Mouse (Mus musculus): ENCODE data around the gene Zcchc10.

DNA sequence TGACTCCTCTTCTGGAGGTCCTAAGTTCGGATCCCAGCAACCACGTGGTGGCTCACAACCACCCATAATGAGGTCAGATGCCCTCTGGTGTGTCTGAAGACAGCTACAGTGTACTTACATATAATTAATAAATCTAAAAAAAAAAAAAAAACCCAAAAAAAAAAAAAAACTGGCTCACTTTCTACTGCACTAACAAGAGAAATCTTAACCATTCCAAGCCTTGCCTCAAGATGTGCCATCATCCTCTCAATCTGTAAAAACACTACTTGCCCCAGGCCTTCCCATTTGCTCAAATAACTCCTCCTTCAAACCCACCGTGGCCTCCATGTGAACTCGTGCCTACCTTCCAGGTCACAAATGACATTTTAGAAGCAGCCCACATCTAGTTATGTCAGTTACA is 27.6 kb upstream of the Zcchc10 start:
- TF ChIP-seq CTCF (conservative IDR thresholded peaks at IDR 0.05; ENCODE audit: low read length) (no peak), POU5F1 (IDR thresholded peaks at IDR 0.05; ENCODE audit: borderline replicate concordance, low read length) (no peak), NANOG (IDR thresholded peaks at IDR 0.05; ENCODE audit: borderline replicate concordance, low read length) (no peak)
